Mouse (Mus musculus) frontal cortex, postnatal 10 days (tissue): Measurements from ENCODE around the gene Frmd4b.
"Not testable (repeated sequence)": the region's sequence is repeated elsewhere in the genome, so short reads cannot be mapped to it uniquely, and the experiment has no call there.

Source experiments
- DNase-seq, 2 experiments: peaks; one replicate each; pipeline ENCODE4 v3.0.0; 2022; ENCODE audit warnings: low spot score in 2 of 2, mixed read lengths in 1 of 2

Frmd4b gene

DNA sequence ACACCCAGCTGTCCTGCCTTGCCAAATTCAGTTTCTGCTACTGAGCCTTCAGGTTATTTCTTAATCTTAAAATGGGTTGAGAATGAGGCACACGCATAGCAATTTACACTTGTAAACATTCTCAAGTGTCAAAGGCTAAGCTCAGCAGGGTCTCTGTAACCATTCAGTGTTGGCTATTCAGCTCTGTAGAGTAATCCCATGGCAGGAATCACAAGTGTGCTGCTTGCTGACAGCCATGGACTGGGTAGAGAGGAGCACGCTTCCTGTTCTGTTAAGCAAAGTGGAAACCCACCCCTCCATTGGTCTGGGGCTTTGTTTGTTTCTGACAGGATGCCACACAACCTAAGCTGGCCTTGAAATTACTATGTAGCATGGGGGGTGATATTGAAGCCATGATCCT lies 246.4 kb downstream of the Frmd4b start:
- DNase-seq, result no peak

- no peak for DNase-seq
Measured at GRCm38 (mm10) chr6:97370460-97370859, 246.9 kb downstream of the Frmd4b start.

DNA sequence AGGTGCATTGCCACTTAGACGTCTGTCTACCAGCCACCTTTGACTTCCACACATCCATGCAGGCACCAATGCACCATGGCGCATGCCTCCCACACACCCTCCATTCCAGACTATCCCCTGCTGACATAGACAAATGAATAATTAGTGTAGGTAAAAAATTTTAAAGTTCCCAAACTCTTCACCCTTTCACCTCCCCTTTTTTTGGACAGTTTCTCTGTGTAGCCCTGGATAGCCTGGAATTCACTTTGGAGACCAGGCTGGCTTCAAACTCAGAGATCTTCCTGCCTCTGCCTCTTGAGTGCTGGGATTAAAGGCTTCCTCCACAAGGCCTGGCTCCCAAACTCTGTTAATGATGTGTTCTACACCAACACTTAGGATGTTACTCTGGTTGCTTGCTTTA lies 253.5 kb downstream of the Frmd4b start:
- no peak for DNase-seq

DNA sequence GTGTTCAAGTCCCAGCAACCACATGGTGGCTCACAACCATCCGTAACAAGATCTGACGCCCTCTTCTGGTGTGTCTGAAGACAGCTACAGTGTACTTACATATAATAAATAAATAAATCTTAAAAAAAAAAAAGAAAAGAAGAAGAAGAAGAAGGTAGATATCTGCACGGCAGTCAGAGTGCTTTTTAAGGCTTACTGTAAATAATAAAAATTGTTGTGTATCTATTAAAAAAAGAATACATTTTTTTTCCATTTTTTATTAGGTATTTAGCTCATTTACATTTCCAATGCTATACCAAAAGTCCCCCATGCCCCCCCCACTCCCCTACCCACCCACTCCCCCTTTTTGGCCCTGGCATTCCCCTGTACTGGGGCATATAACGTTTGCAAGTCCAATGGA lies 259.7 kb downstream of the Frmd4b start:
- not testable (repeated sequence) for DNase-seq

- DNase-seq, result no peak
Measured at GRCm38 (mm10) chr6:97356612-97357011, 260.7 kb downstream of the Frmd4b start.

DNA sequence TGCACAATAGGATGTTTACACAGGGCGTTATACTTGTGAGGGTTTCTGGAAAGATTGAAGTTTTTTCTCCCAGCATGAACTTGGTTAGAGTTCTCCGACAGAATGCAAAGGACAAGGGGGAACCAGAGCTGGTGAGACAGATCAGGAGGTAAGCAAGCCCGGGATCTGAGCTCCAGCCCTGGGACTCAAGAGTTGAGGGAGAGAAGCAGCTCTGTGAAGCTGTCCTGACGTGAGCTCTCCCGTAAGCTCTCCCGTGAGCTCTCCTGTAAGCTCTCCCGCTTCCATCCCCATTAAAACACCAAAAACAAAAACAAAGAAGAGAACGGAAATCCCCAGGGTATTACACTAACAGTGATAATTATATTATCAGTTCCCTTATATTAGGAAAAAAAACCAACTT lies 262.2 kb downstream of the Frmd4b start:
- DNase-seq, result no peak

DNA sequence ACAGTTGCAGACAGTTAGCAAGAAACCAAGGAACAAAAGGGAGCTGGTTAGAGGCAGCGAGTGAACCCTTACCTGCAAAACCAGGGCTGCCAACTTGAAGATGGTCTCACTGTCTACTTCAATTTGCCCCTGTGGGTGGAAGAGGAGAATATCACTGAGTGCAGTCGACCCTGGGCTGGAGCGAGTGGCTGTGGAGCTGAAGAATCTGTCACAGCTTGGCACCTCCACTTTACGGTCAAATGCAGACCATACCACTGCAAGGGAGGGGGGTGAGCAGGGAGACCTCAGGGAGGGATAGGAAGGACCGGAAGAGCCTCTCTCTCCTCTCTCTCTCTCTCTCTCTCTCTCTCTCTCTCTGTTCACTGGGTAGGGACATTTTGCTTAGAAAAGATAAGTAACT lies 263.4 kb downstream of the Frmd4b start:
- no peak for DNase-seq

- no peak for DNase-seq
Measured at GRCm38 (mm10) chr6:97353371-97353770, 264.0 kb downstream of the Frmd4b start.

DNA sequence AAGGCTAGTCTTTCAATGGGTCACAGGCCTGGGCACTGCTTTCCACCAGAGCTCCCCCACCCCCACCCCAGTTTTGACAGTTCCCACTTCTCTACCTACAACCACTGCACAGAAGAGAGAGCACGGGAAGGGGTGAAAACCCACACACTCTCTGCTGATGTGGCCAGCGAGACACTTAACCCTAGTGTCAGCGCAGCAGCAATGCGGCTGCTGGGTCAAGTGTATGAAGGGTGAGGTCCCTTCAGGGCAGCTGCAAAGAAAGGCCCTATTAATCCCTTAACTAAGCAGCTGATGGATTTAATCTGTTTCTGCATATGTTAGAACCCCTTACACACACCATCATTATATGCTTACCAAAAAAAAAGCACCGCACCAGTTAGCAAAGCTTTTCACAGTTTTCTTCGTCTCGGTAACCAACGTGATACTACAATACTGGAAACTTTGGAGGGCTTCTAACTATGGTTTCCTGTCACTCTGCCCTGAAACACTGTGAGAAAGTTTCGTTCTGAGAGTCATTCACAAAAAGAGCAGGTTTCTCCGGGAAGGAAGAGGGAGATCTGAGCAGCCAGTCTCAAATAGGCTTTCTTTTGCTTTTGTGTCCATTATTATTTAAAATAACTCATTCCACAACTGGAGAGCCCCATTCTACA lies 264.7 kb downstream of the Frmd4b start:
- no peak for DNase-seq

DNA sequence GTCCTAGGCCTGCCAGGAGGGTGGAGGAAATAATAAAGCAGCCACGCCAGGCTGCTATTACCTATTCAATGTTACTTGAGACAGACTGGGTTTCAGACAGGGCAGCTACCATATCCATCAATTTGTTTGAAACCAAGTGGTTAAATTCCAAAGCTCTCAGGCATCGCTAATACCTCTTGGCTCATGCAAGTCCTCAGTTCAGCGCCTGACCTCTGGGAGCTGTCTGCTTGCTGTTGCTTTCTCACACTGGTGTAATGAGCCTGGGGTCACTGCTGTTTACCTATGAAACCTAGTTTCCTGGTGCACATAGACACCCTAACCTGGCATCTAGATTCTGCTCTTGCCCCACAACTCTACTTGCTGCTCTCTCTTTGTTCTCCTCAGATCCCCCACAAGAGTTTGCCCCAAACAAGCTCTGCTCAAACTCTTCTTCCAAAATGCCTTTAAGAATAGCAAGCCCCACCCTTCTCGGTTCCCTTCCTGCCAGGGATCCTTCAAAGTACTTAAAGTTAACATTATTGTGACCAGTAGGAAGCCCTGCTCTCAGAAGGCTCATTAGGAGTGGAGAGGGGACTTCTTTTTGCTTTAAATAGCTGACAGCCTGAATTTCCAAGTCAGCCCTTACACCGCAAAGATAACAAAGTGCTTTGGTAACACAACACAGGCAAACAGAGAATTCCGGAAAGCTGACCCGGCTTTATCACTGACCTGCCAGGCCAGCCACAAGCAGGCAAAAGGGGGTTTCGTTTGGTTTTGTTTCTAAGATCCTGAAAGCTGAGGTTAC lies 267.8 kb downstream of the Frmd4b start:
- no peak for DNase-seq

DNA sequence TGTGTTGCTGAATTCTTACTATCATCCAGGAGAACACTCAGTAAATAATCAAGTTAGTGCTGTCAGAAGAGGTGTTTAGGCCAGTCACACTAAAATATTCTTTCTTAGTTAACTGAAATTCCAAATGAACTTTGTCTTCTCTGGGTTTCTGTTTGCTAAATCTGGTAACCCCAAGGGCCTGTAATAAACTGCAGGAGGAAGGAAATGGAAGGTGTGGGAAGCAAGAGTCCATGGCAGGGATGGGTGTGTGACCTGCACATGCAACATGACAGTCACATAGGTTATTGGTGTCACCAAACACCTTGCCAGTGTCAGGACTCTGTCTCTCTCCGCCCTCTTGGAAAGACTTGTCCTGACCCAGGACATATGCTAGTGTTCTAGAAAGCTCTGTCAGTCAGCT lies 270.4 kb downstream of the Frmd4b start:
- DNase-seq, result no peak

GRCm38 (mm10) chr6:97346527-97346926 lies 270.8 kb downstream of the Frmd4b start:
- no peak for DNase-seq

DNA sequence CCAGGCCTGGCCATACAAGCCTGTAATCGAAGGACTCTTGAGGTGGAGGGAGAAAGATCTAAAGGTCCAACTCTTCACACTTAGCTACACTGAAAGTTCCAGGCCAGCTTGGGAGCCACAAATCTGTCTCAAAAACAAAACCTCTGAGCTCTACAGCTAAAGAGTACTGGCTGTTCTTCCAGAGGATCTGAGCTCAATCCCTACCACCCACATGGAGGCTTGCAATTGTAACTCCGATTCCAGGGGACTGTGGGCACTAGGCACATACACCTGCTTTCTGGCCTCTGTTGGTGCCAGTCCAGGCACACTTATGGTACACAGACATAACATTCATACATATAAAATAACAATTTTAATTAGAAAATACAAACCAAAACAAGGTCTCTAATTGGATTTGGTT lies 271.4 kb downstream of the Frmd4b start:
- no peak for DNase-seq

GRCm38 (mm10) chr6:97342185-97342584 lies 275.2 kb downstream of the Frmd4b start:
- no peak for DNase-seq

- DNase-seq, result no peak
Measured at GRCm38 (mm10) chr6:97341628-97342027, 275.7 kb downstream of the Frmd4b start.

DNA sequence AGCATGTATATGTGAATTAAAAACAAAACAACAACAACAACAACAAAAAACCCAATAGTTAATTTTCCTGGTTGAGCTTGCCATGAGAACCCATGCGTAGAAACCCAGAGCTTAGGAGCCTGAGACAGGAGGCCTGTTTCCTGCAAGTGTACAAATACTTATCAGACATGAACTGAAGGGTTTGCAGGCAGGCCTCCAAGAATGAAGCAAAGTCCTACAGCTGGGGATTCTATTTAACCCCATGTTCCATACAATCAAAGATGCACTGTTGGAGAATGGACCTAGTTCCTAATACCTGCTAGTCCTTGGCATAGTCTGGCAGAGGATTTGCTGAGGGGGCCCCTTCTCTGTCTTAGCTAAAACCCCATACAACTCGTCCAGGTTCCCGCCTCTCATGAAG lies 276.2 kb downstream of the Frmd4b start:
- DNase-seq, result no peak

DNA sequence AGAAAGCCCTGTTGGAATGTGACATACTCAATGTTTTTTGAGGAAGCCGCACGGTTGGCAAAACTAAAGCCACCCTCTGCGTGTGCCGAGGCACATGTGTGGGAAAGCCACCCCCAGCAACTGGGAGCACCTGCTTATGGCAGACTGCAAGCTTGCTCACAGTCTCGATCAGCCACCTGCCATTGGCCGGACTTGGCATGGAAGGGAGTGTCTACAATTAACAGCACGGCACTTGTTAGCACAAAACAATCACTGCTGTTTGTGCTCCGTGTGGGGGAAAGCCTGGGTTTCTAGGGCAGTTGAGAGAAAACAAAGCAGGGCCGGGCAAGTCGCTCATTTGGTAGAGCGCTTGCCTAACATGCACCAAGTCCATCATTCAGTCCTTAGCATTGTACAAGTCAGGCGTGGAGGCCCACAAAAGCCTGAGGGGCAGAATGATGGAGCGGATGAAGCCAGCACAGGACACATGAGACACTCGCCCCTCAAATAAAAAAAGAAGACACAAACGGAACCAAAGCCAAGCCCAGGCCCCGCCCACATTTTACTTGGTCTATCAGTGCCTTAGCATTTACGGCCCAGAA lies 277.0 kb downstream of the Frmd4b start:
- DNase-seq, result no peak

DNA sequence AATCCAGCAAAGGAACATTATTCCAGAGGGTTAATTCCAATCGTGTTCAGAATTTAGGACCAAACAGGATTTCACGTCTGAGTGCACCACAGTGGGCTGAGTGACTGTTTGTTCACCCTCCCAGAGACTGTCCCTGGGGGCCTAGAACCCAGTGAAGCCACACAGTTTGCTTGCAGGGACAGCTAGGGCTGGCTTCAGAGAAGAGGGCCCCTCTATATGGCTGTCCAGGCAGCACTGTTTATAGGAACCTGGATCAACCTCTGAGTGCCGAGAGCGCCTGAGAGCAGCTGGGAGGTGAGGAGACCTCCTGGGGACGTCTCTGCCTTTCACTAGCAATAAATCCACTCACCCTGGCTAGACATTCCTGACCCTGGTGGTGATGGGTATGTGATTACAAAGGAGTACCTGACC lies 278.1 kb downstream of the Frmd4b start:
- DNase-seq, result no peak

GRCm38 (mm10) chr6:97338843-97339242 lies 278.5 kb downstream of the Frmd4b start:
- no peak for DNase-seq

- DNase-seq, result no peak
Measured at GRCm38 (mm10) chr6:97333323-97333722, 284.0 kb downstream of the Frmd4b start.

GRCm38 (mm10) chr6:97323951-97324350 lies 293.4 kb downstream of the Frmd4b start:
- no peak for DNase-seq

GRCm38 (mm10) chr6:97322126-97322525 lies 295.2 kb downstream of the Frmd4b start:
- no peak for DNase-seq

DNA sequence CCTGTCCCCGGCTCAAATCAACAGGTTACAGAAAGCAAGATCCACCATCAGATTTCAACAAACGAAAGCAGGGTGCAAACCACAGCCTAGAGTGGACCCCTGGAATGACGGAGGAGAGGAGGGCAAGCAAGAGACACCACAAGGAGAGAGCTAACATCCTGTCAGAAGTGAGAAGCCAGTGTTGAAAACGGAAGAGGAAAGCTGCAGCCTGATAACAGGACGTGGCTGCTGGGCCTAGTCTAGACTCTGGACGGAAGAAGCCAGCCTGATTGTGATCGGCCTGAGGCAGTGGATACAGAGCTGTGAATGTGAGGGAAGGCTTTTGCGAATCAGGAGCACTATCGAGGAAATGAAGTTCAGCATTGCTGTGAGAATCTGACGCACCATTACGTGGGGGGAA lies 296.2 kb downstream of the Frmd4b start:
- no peak for DNase-seq
